Mouse (Mus musculus): ENCODE measurements around the gene D1Pas1. TPM values are rescaled to one million over a fixed set of nuclear protein-coding genes. Genes with fewer than 3 reads are reported as not detected.

Gene D1Pas1
- 0.22 and 0.28 TPM in 2 replicates for polyA plus RNA-seq (2014; fragmentation: Nextera tagmentation; extraction: Ambion mirVana)

DNA sequence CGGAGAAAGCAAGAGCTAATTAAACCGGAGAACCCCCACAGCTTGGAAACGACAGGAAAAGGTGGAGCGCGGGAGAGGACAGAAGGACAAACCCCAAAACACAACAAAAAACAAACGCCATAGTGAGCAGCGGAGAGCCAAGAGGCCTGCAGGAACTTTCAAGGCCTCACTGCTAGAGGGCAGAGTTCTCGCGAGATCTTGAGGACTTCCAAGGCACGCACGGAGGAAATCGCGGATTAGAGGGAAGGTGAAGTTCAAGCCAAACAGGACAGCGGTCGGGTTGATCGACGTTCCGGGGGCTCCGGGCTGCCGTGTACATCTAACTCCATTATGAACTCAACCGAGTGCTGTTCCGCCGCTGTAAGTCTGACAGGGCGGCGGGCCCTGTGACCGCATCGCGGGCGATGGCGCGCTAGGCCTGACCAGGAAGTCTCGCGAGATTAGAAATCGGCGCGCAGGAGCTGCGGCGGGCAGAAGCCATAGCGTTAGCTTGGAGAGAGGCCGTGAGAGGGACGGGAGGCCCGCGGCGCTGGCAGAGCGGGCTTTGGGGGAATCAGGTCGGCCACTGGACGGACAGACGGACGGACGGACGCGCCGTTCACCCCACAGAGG is at the start of gene D1Pas1:
TSS of gene D1Pas1 (plus strand) at position 216 of the 612 bp plus-strand sequence.
- H3K4me3 ChIP-seq (replicated peaks; ENCODE audit: low read length) = no peak within 1 kb of the TSS
- ATAC-seq (ENCODE audit: low FRiP score) = no peak

DNA sequence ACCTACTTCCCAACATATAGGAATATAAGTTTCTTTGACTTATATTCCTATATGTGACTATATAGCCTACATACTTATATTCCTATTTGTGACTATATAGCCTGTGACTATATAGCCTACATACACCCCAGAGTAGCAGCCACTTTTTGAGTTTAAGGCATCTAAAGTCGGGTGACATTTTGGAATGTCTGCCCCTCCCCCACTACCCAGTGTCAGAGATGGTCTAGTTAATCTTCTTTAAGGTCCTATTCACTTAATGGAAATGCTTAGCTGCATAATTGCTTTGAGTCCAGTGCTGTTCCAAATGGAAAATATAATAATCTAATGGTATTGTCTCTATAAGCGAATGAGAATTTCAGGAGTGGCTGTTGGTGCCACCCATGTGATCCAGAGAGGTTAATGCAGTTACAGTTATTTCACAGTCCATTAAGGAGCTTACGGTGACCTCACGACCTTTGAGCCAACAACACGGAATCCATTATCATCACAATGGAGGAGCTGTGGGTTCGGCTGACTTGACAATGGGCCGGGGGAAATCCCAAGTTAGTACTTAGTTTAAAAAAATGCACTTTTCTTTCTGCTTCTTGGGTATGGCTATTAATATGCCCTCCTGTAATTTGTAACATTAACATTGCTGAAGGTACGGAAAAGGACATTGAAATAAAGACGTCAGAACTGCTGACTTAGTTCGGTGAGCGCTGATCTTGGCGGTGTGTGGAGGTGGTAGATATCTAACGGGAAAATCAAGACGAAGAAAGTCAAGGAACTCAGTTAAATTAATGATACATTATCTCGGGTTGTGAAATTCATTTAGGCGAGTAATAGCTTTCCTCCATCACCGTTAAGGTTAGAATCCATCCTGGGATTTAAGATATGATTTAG is 44.5 kb upstream of the D1Pas1 start:
- Histone ChIP-seq H3K4me2 (replicated peaks) (no peak overlapping the region), H3K9ac (no peak overlapping the region), H3K36me3 (replicated peaks; ENCODE audit: control insufficient read depth, insufficient read depth) (no peaks in the 10 kb centered on the region), H3K4me3 (replicated peaks; ENCODE audit: low read length) (no peak overlapping the region), H3K27me3 (ENCODE audit: control insufficient read depth, insufficient read depth, low read length) (peaks cover 36% of the 10 kb centered on the region), H3K9me3 (ENCODE audit: control insufficient read depth, low read length) (no peaks in the 10 kb centered on the region), H3K4me1 (replicated peaks; ENCODE audit: control insufficient read depth, insufficient read depth, low read length) (peaks cover 15% of the 10 kb centered on the region), H3K27ac (no peak overlapping the region)
- no peak for DNase-seq (ENCODE audit: low spot score)
- WGBS = 11% methylated on average over 17 of the region's 17 CpGs
- no peak for ATAC-seq (ENCODE audit: low FRiP score)

More for the DNA sequence above, at the start of gene D1Pas1:
- H3K9me3 ChIP-seq (ENCODE audit: control insufficient read depth, low read length) = peaks cover 27% of the 10 kb centered on the region
- no peaks in the 10 kb centered on the region for H3K4me1 ChIP-seq (replicated peaks; ENCODE audit: control insufficient read depth, insufficient read depth, low read length)
- no peak within 1 kb of the TSS for H3K27ac ChIP-seq
- no peaks in the 10 kb centered on the region for H3K36me3 ChIP-seq (replicated peaks; ENCODE audit: control insufficient read depth, insufficient read depth)
- 83% methylated on average over 53 of the region's 53 CpGs for WGBS
- H3K9ac ChIP-seq = no peak within 1 kb of the TSS
- H3K4me2 ChIP-seq (replicated peaks) = no peak within 1 kb of the TSS
- no peaks in the 10 kb centered on the region for H3K27me3 ChIP-seq (ENCODE audit: control insufficient read depth, insufficient read depth, low read length)
- no peak for DNase-seq (ENCODE audit: low spot score)

DNA sequence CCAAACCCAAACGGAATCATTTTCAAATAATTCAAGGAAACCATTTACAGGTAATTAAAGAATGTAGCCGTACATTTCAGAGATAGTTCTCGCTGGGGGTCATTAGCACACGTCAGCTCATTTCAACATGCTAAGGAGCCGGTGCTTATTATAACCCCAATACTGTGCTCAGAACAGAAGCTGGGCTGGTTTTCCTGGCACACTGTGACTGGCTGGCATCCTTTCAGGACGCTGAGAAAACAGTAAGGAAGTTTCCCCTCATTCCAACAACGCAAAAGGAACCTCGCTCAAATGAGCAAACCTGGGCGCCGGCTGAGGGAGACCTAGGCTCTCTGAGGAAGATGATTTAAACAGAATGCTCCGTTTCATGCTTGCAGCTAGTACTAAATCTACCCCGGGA is 43.2 kb upstream of the D1Pas1 start:
- no peak overlapping the region for H3K4me2 ChIP-seq (replicated peaks)

DNA sequence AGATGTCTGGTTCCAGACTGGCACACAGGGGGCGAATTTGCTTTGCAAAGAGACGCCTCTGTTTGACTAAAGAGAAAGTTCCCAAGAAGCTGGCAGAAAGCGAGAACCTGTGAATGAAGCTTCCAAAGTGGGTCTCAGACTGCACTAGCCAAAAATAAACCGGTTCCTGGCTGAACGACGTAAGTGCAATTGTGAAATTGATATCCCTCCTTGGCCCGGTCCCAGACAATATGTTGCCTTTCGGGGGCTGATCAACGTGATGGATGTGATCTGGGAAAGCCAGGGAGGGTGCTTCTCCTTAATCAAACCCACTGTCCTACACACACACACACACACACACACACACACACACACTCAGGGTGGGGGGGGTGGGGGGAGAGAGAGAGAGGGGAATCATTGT is 41.8 kb upstream of the D1Pas1 start:
- no peak overlapping the region for H3K27ac ChIP-seq
- H3K4me3 ChIP-seq (replicated peaks; ENCODE audit: low read length) = no peak overlapping the region
- DNase-seq (ENCODE audit: low spot score) (no peak), ATAC-seq (ENCODE audit: low FRiP score) (no peak)
- H3K9me3 ChIP-seq (ENCODE audit: control insufficient read depth, low read length) = no peaks in the 10 kb centered on the region
- 34% methylated on average over 9 of the region's 9 CpGs for WGBS
- H3K36me3 ChIP-seq (replicated peaks; ENCODE audit: control insufficient read depth, insufficient read depth) = no peaks in the 10 kb centered on the region
- peaks cover 15% of the 10 kb centered on the region for H3K4me1 ChIP-seq (replicated peaks; ENCODE audit: control insufficient read depth, insufficient read depth, low read length)
- H3K9ac ChIP-seq = no peak overlapping the region
- H3K4me2 ChIP-seq (replicated peaks) = no peak overlapping the region
- peaks cover 28% of the 10 kb centered on the region for H3K27me3 ChIP-seq (ENCODE audit: control insufficient read depth, insufficient read depth, low read length)

More for the DNA sequence above, 43.2 kb upstream of the D1Pas1 start:
- DNase-seq (ENCODE audit: low spot score) (no peak), ATAC-seq (ENCODE audit: low FRiP score) (no peak)
- H3K27ac ChIP-seq = no peak overlapping the region
- no peak overlapping the region for H3K4me3 ChIP-seq (replicated peaks; ENCODE audit: low read length)
- no peak overlapping the region for H3K9ac ChIP-seq
- 51% methylated on average over 12 of the region's 12 CpGs for WGBS
- H3K27me3 ChIP-seq (ENCODE audit: control insufficient read depth, insufficient read depth, low read length) = peaks cover 35% of the 10 kb centered on the region
- peaks cover 15% of the 10 kb centered on the region for H3K4me1 ChIP-seq (replicated peaks; ENCODE audit: control insufficient read depth, insufficient read depth, low read length)
- H3K9me3 ChIP-seq (ENCODE audit: control insufficient read depth, low read length) = no peaks in the 10 kb centered on the region
- H3K36me3 ChIP-seq (replicated peaks; ENCODE audit: control insufficient read depth, insufficient read depth) = no peaks in the 10 kb centered on the region

- Histone ChIP-seq H3K4me1 (replicated peaks; ENCODE audit: control insufficient read depth, insufficient read depth, low read length) (peaks cover 15% of the 10 kb centered on the region), H3K27me3 (ENCODE audit: control insufficient read depth, insufficient read depth, low read length) (peaks cover 21% of the 10 kb centered on the region), H3K27ac (no peak overlapping the region), H3K9me3 (ENCODE audit: control insufficient read depth, low read length) (no peaks in the 10 kb centered on the region), H3K9ac (no peak overlapping the region), H3K4me3 (replicated peaks; ENCODE audit: low read length) (no peak overlapping the region), H3K36me3 (replicated peaks; ENCODE audit: control insufficient read depth, insufficient read depth) (no peaks in the 10 kb centered on the region), H3K4me2 (replicated peaks) (no peak overlapping the region)
- no peak for DNase-seq (ENCODE audit: low spot score)
- ATAC-seq (ENCODE audit: low FRiP score) = no peak
- WGBS = 39% methylated on average over 8 of the region's 8 CpGs
Measured at GRCm38 (mm10) chr1:186926316-186926949, 40.8 kb upstream of the D1Pas1 start.

- no peak overlapping the region for H3K4me3 ChIP-seq (replicated peaks; ENCODE audit: low read length)
- H3K36me3 ChIP-seq (replicated peaks; ENCODE audit: control insufficient read depth, insufficient read depth) = no peaks in the 10 kb centered on the region
- 69% methylated on average over 6 of the region's 6 CpGs for WGBS
- no peak for DNase-seq (ENCODE audit: low spot score)
- ATAC-seq (ENCODE audit: low FRiP score) = no peak
- H3K4me2 ChIP-seq (replicated peaks) = no peak overlapping the region
- no peak overlapping the region for H3K27ac ChIP-seq
- H3K9ac ChIP-seq = no peak overlapping the region
- peaks cover 15% of the 10 kb centered on the region for H3K4me1 ChIP-seq (replicated peaks; ENCODE audit: control insufficient read depth, insufficient read depth, low read length)
- no peaks in the 10 kb centered on the region for H3K9me3 ChIP-seq (ENCODE audit: control insufficient read depth, low read length)
- H3K27me3 ChIP-seq (ENCODE audit: control insufficient read depth, insufficient read depth, low read length) = peaks cover 17% of the 10 kb centered on the region
Measured at GRCm38 (mm10) chr1:186926950-186927316, 40.3 kb upstream of the D1Pas1 start.

DNA sequence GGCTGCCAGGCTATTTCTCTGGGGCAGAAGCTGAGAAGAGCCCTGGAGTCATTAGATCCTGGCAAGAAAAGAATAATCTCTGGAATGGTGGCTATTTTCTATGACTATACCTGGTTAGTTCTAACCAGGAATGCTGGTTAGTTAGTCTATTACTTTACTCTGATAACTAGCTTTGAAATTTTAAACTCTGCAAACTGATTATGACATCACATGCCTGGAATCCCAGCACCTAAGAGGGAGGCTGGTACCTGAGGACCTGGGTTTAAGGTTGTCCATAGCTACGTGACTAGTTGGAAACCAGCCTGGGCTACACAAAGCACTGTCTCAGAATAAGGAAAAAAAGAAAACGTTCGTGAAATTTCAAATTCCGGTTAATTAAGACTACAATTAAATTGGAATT is 39.7 kb upstream of the D1Pas1 start:
- no peak for DNase-seq (ENCODE audit: low spot score)
- Histone ChIP-seq H3K4me3 (replicated peaks; ENCODE audit: low read length) (no peak overlapping the region), H3K4me2 (replicated peaks) (no peak overlapping the region), H3K9me3 (ENCODE audit: control insufficient read depth, low read length) (no peaks in the 10 kb centered on the region), H3K27me3 (ENCODE audit: control insufficient read depth, insufficient read depth, low read length) (peaks cover 11% of the 10 kb centered on the region), H3K4me1 (replicated peaks; ENCODE audit: control insufficient read depth, insufficient read depth, low read length) (peaks cover 15% of the 10 kb centered on the region), H3K36me3 (replicated peaks; ENCODE audit: control insufficient read depth, insufficient read depth) (no peaks in the 10 kb centered on the region), H3K9ac (no peak overlapping the region), H3K27ac (no peak overlapping the region)
- WGBS = 70% methylated on average over 4 of the region's 4 CpGs
- ATAC-seq (ENCODE audit: low FRiP score) = no peak

- DNase-seq (ENCODE audit: low spot score) = no peak
- no peak overlapping the region for H3K27ac ChIP-seq
- no peaks in the 10 kb centered on the region for H3K36me3 ChIP-seq (replicated peaks; ENCODE audit: control insufficient read depth, insufficient read depth)
- peaks cover 7% of the 10 kb centered on the region; the same call in 1 of the 2 replicates for H3K27me3 ChIP-seq (ENCODE audit: control insufficient read depth, insufficient read depth, low read length)
- H3K9me3 ChIP-seq (ENCODE audit: control insufficient read depth, low read length) = no peaks in the 10 kb centered on the region
- H3K9ac ChIP-seq = no peak overlapping the region
- H3K4me3 ChIP-seq (replicated peaks; ENCODE audit: low read length) = no peak overlapping the region
- H3K4me2 ChIP-seq (replicated peaks) = no peak overlapping the region
- WGBS = 77% methylated on average over 13 of the region's 13 CpGs
- peaks cover 10% of the 10 kb centered on the region for H3K4me1 ChIP-seq (replicated peaks; ENCODE audit: control insufficient read depth, insufficient read depth, low read length)
- ATAC-seq (ENCODE audit: low FRiP score) = no peak
Measured at GRCm38 (mm10) chr1:186930160-186930887, 36.9 kb upstream of the D1Pas1 start.

DNA sequence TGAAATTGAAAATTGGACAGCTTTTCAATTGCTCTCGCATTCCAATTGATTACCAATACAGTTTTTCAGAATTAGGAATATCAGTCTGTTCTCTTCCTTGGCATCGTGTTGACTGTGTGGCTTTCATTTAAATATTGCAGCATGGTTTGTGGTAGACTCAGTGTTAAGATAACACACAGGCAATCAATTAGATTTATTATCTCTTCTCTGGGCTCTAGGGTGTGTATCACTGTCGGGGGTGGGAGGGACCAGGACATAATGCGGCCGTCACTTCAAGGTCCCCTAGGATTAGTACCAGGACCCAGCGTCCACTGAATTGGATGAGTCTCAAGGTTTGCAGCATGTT is 36.4 kb upstream of the D1Pas1 start:
- no peak overlapping the region for H3K4me3 ChIP-seq (replicated peaks; ENCODE audit: low read length)

More for the DNA sequence above, 36.4 kb upstream of the D1Pas1 start:
- H3K27me3 ChIP-seq (ENCODE audit: control insufficient read depth, insufficient read depth, low read length) = 0 out of 2 replicates have a peak, but pooled peaks cover 4% of the 10 kb centered on the region
- H3K9ac ChIP-seq = no peak overlapping the region
- DNase-seq (ENCODE audit: low spot score) (no peak), ATAC-seq (ENCODE audit: low FRiP score) (no peak)
- no peaks in the 10 kb centered on the region for H3K9me3 ChIP-seq (ENCODE audit: control insufficient read depth, low read length)
- H3K4me2 ChIP-seq (replicated peaks) = no peak overlapping the region
- no peak overlapping the region for H3K27ac ChIP-seq
- H3K36me3 ChIP-seq (replicated peaks; ENCODE audit: control insufficient read depth, insufficient read depth) = no peaks in the 10 kb centered on the region
- WGBS = 75% methylated on average over 6 of the region's 6 CpGs
- peaks cover 10% of the 10 kb centered on the region for H3K4me1 ChIP-seq (replicated peaks; ENCODE audit: control insufficient read depth, insufficient read depth, low read length)

All from hindbrain, embryonic 14.5 days (tissue).